Mouse (Mus musculus): ENCODE data around the gene Slc12a9. TPM values are rescaled to one million over a fixed set of nuclear protein-coding genes. Genes with fewer than 3 reads are reported as not detected.

Gene Slc12a9
- polyA plus RNA-seq, 1 experiment = 7.9 TPM

DNA sequence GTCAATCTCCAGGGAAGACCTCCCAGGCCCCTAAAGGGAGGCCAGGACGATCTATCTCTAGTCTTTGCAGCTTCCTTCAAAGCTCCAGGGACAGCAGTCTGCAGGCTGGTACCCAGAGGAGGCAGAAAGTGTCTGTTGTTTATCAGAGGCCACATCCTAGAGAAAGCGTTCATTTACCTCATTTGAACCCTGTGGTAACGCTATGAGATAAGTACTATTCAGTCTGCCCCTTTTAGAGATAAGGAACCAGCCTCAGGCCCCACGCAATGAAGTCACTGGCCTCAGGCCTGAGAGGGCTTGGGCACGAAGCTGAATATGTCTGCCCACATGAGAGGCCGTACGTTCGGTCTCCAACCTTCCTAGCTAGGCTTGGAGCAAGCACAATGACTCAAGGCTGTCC lies 16.0 kb downstream of the Slc12a9 start:
- peaks cover 17% of the 10 kb centered on the region for H3K79me2 ChIP-seq (ENCODE audit: control insufficient read depth, insufficient read depth)
- peaks cover 8% of the 10 kb centered on the region for H3K36me3 ChIP-seq (ENCODE audit: control insufficient read depth, insufficient read depth)
- no peak overlapping the region for H3K4me3 ChIP-seq
- H3ac ChIP-seq (ENCODE audit: control insufficient read depth, insufficient read length) = no peak overlapping the region
- TF ChIP-seq POLR2AphosphoS2 (IDR thresholded peaks at IDR 0.05; ENCODE audit: insufficient read length, low read depth) = no peak
- no peak for TF ChIP-seq E2F4 (IDR thresholded peaks at IDR 0.05; ENCODE audit: insufficient read depth)
- TF ChIP-seq SRF (IDR thresholded peaks at IDR 0.05; ENCODE audit: control insufficient read depth, insufficient read length, low read depth) = no peak
- TF ChIP-seq CEBPB (IDR thresholded peaks at IDR 0.05; ENCODE audit: insufficient read depth, poor library complexity, severe bottlenecking) = no peak
- no peak for TF ChIP-seq TCF12 (IDR thresholded peaks at IDR 0.05; ENCODE audit: insufficient read depth, poor library complexity, severe bottlenecking)
- no peak for TF ChIP-seq POLR2A (IDR thresholded peaks at IDR 0.05; ENCODE audit: insufficient read length, low read depth)
- H3K4me2 ChIP-seq (ENCODE audit: low read depth) = no peak overlapping the region
- H3K27me3 ChIP-seq (ENCODE audit: control insufficient read depth, insufficient read depth, insufficient read length) = no peaks in the 10 kb centered on the region

DNA sequence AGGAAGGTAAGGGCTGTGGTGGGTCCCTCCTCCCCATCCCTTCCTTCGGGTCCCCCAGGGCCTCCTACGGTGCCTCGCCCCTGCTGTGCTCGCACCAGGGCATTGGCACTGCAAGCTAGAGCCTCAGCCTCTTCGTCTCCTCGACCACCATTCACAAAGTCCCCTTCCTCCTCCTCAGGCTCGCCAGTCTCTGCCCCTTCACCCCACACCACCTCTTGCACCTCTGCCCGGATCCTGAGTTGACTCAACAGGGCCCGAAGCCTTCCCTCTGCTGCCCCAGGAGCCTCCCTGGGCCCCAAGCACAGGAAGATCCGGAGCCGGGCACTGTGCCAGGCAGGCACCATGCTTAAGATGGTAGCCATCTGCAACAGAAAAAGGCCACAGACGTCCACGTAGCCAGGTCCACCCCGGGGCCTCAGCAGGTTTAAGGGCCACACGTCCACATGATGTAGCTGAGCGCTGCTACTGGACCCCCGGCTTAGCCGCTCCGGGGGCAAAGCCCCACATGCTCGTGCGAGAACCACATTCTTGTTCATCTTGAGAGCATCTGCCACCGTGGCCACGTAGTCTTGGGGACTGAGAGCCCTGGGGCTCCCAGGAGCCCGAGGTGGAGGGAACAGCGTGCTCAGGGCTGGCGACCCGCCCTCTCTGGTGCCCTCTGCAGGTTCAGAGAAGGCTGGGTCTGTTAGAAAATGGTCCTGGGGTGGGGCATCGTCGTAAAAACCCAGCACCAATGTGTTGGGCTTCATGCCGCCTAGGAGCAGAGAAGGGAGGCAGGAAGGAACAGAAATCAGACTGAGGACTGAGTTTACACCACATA lies 18.1 kb downstream of the Slc12a9 start:
- no peak overlapping the region for H3K4me2 ChIP-seq (ENCODE audit: low read depth)
- peaks cover 20% of the 10 kb centered on the region for H3K79me2 ChIP-seq (ENCODE audit: control insufficient read depth, insufficient read depth)
- H3K27me3 ChIP-seq (ENCODE audit: control insufficient read depth, insufficient read depth, insufficient read length) = no peaks in the 10 kb centered on the region
- H3K4me3 ChIP-seq = no peak overlapping the region
- H3K36me3 ChIP-seq (ENCODE audit: control insufficient read depth, insufficient read depth) = no peaks in the 10 kb centered on the region
- no peak overlapping the region for H3ac ChIP-seq (ENCODE audit: control insufficient read depth, insufficient read length)
- TF ChIP-seq SRF (IDR thresholded peaks at IDR 0.05; ENCODE audit: control insufficient read depth, insufficient read length, low read depth) = no peak
- TF ChIP-seq MYOG (IDR thresholded peaks at IDR 0.05; ENCODE audit: control insufficient read depth in 1 of 3, insufficient read depth in 1 of 3, insufficient read length in 2 of 3, low read depth in 2 of 3) = no peak
- no peak for TF ChIP-seq MAX (IDR thresholded peaks at IDR 0.05; ENCODE audit: low read depth)
- TF ChIP-seq POLR2AphosphoS2 (IDR thresholded peaks at IDR 0.05; ENCODE audit: insufficient read length, low read depth) = no peak
- no peak for TF ChIP-seq TCF12 (IDR thresholded peaks at IDR 0.05; ENCODE audit: insufficient read depth, poor library complexity, severe bottlenecking)
- no peak for TF ChIP-seq TCF3 (IDR thresholded peaks at IDR 0.05; ENCODE audit: insufficient read length, low read depth)
- TF ChIP-seq USF1 (IDR thresholded peaks at IDR 0.05; ENCODE audit: low read depth) = no peak
- no peak for TF ChIP-seq E2F4 (IDR thresholded peaks at IDR 0.05; ENCODE audit: insufficient read depth)
- no peak for TF ChIP-seq POLR2A (IDR thresholded peaks at IDR 0.05; ENCODE audit: insufficient read length, low read depth)
- TF ChIP-seq REST (IDR thresholded peaks at IDR 0.05; ENCODE audit: insufficient read depth, insufficient read length) = no peak
- TF ChIP-seq MYOD1 (IDR thresholded peaks at IDR 0.05; ENCODE audit: control insufficient read depth in 1 of 3, insufficient read length in 2 of 3, low read depth in 2 of 3) = no peak
- TF ChIP-seq CEBPB (IDR thresholded peaks at IDR 0.05; ENCODE audit: insufficient read depth, poor library complexity, severe bottlenecking) = no peak

DNA sequence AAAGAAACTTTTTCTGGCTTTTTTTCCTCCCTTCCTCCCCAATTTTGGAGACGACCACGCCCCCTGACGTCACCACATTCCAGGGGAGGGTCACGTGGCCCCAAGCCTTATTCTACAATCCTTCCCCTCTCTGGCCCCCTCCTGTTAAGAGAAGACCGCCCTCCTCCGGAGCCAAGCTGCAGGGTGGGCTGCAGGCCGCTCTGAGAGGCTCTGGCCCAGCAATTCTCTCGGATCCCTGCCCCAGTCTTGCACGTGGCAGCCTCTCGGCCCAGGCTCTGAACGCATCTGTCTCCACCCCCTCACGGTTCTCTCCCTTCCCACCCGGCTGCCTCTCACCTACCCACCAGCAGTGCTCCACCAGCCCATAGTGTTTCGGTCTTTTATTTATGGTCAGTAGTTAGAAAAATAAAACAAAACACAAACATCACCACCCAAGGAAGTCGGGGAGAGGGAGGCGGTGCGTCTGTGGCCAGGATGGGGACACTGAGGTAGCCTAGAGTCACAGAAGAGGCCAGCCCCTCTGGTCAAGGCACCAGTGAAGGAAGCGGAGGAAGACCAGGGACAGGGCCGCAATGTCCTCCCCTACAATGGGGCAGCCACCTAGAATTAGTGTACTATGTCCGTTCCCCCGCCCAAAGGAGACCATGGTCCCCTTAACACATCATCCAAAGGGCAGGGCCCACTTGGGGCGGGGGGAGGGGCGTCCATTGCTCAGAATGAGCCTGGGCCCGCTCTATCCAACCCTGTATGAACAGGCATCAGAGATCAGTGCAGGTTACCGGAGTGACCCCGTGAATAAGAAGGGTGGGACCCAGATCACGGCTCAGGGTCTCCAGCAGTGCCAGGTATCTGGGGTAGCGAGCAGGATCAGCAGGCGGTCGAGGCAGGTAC lies 19.0 kb downstream of the Slc12a9 start, which contains the start of gene Trip6:
Gene Trip6 (minus strand): TSS at position 212 of the 891 bp plus-strand sequence.
- Histone ChIP-seq H3K36me3 (ENCODE audit: control insufficient read depth, insufficient read depth) (peaks cover 3% of the 10 kb centered on the region), H3ac (ENCODE audit: control insufficient read depth, insufficient read length) (peak within 1 kb of the TSS; percentile 32), H3K4me2 (ENCODE audit: low read depth) (peak within 1 kb of the TSS; percentile 91), H3K79me2 (ENCODE audit: control insufficient read depth, insufficient read depth) (peaks cover 20% of the 10 kb centered on the region), H3K27me3 (ENCODE audit: control insufficient read depth, insufficient read depth, insufficient read length) (no peaks in the 10 kb centered on the region), H3K4me3 (peak within 1 kb of the TSS; percentile 76)
- TF ChIP-seq MYOG (IDR thresholded peaks at IDR 0.05; ENCODE audit: control insufficient read depth in 1 of 3, insufficient read depth in 1 of 3, insufficient read length in 2 of 3, low read depth in 2 of 3) (no peak), POLR2AphosphoS2 (IDR thresholded peaks at IDR 0.05; ENCODE audit: insufficient read length, low read depth) (peak; percentile 82), TCF3 (IDR thresholded peaks at IDR 0.05; ENCODE audit: insufficient read length, low read depth) (no peak), TCF12 (IDR thresholded peaks at IDR 0.05; ENCODE audit: insufficient read depth, poor library complexity, severe bottlenecking) (no peak), REST (IDR thresholded peaks at IDR 0.05; ENCODE audit: insufficient read depth, insufficient read length) (no peak), SRF (IDR thresholded peaks at IDR 0.05; ENCODE audit: control insufficient read depth, insufficient read length, low read depth) (no peak), MAX (IDR thresholded peaks at IDR 0.05; ENCODE audit: low read depth) (no peak), POLR2A (IDR thresholded peaks at IDR 0.05; ENCODE audit: insufficient read length, low read depth) (peak; percentile 52), USF1 (IDR thresholded peaks at IDR 0.05; ENCODE audit: low read depth) (peak; percentile 99), CEBPB (IDR thresholded peaks at IDR 0.05; ENCODE audit: insufficient read depth, poor library complexity, severe bottlenecking) (no peak), MYOD1 (IDR thresholded peaks at IDR 0.05; ENCODE audit: control insufficient read depth in 1 of 3, insufficient read length in 2 of 3, low read depth in 2 of 3) (no peak), E2F4 (IDR thresholded peaks at IDR 0.05; ENCODE audit: insufficient read depth) (no peak)

DNA sequence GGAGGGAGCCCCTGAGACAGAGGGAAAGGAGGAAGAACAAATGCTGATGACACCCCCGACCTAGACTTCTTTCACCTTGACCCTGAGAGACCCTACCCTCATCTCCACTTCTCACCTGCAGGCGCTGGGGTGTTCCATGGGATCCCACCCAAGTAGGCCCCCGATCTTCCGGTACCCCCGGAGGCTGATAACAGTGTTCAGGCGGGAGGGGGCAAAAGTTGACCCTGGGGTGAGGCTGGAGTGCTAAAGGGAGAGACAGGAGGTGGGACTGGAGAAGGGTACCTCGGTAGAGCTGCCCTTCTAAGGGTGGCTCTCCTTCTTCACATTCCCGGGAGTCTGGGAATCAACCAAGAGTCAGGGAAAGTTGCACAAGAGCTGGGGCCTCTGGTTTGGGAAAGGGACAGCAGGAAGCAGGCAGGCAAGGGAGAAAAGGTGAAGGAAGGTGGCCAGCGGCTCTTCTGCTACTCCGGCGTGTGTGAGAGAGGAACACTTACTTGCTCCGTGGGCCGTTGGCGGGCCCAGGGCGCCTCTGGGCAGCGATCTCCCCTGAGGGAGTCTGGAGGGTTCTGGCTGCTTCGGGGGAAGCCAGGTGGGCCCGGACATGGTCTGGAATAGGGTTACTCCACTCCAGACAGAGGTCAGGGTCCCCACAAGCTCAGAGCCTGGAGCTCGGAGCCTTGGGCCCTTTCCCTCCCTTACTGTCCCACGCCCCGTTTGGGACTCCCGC lies 19.8 kb downstream of the Slc12a9 start:
- Histone ChIP-seq H3ac (ENCODE audit: control insufficient read depth, insufficient read length) (peak overlapping the region; percentile 32), H3K4me2 (ENCODE audit: low read depth) (peak overlapping the region; percentile 91), H3K79me2 (ENCODE audit: control insufficient read depth, insufficient read depth) (peaks cover 20% of the 10 kb centered on the region), H3K27me3 (ENCODE audit: control insufficient read depth, insufficient read depth, insufficient read length) (no peaks in the 10 kb centered on the region), H3K36me3 (ENCODE audit: control insufficient read depth, insufficient read depth) (peaks cover 11% of the 10 kb centered on the region), H3K4me3 (peak overlapping the region; percentile 76)
- peak; percentile 40; the same call in 1 of the 2 replicates for TF ChIP-seq CEBPB (IDR thresholded peaks at IDR 0.05; ENCODE audit: insufficient read depth, poor library complexity, severe bottlenecking)
- TF ChIP-seq E2F4 (IDR thresholded peaks at IDR 0.05; ENCODE audit: insufficient read depth) = no peak
